Mouse (Mus musculus) left cerebral cortex, postnatal 4 days (tissue): ENCODE results near the gene Snrk. TPM values are rescaled to one million over a fixed set of nuclear protein-coding genes. Genes with fewer than 3 reads are reported as not detected.
"Not testable (repeated sequence)": the region's sequence is repeated elsewhere in the genome, so short reads cannot be mapped to it uniquely, and the experiment has no call there.

Experiments used
- DNase-seq: peaks from one replicate; pipeline ENCODE4 v3.0.0-alpha.2; 2022
- intact Hi-C: fragments of 180-260 bp; cut with DNase I; formaldehyde crosslinking; loops from one replicate; pipeline ENCODE4 v1.15.1; 2025
- total RNA-seq, 2 experiments: library from RNA; stranded (reverse); gene quantifications; 2 replicates each; pipeline ENCODE4 v1.2.3; 2021

The Snrk gene
- total RNA-seq, 2 experiments from 2014 or later = 109 to 120 TPM

GRCm38 (mm10) chr9:122139236-122139635, 22.2 kb downstream of the Snrk start:
- intact Hi-C loops = no loop called here
- no peak for DNase-seq

GRCm38 (mm10) chr9:122143219-122143618, 26.2 kb downstream of the Snrk start:
- intact Hi-C loops = no loop called here
- DNase-seq = no peak

GRCm38 (mm10) chr9:122144776-122145175, 27.7 kb downstream of the Snrk start:
- DNase-seq = no peak
- intact Hi-C loops = no loop called here

- no peak for DNase-seq
- intact Hi-C loops = no loop called here
Observed at GRCm38 (mm10) chr9:122145677-122146076, 28.6 kb downstream of the Snrk start.

- intact Hi-C loops = no loop called here
- DNase-seq = no peak
Observed at GRCm38 (mm10) chr9:122146124-122146870, 29.2 kb downstream of the Snrk start.

- intact Hi-C loops = no loop called here
- DNase-seq = no peak
Observed at GRCm38 (mm10) chr9:122148356-122148755, 31.3 kb downstream of the Snrk start.

- intact Hi-C loops = no loop called here
- DNase-seq = no peak
Observed at GRCm38 (mm10) chr9:122149997-122150826, 33.1 kb downstream of the Snrk start.

GRCm38 (mm10) chr9:122152063-122152462, 35.0 kb downstream of the Snrk start:
- intact Hi-C loops = no loop called here

GRCm38 (mm10) chr9:122152501-122152900, 35.4 kb downstream of the Snrk start:
- no peak for DNase-seq
- intact Hi-C loops = no loop called here

More at GRCm38 (mm10) chr9:122152063-122152462, 35.0 kb downstream of the Snrk start:
- no peak for DNase-seq

GRCm38 (mm10) chr9:122153436-122153835, 36.4 kb downstream of the Snrk start:
- intact Hi-C loops = no loop called here
- DNase-seq = no peak

- intact Hi-C loops = no loop called here
- DNase-seq = no peak
Observed at GRCm38 (mm10) chr9:122155193-122155592, 38.1 kb downstream of the Snrk start.

GRCm38 (mm10) chr9:122156389-122157078, 39.5 kb downstream of the Snrk start:
- intact Hi-C loops = no loop called here
- no peak for DNase-seq

GRCm38 (mm10) chr9:122157079-122157441, 40.0 kb downstream of the Snrk start:
- intact Hi-C loops = no loop called here
- no peak for DNase-seq

GRCm38 (mm10) chr9:122164535-122164934, 47.5 kb downstream of the Snrk start:
- no peak for DNase-seq
- intact Hi-C loops = no loop called here

GRCm38 (mm10) chr9:122167719-122168118, 50.7 kb downstream of the Snrk start:
- intact Hi-C loops, DNase-seq: not testable (repeated sequence)

GRCm38 (mm10) chr9:122169901-122170300, 52.8 kb downstream of the Snrk start:
- intact Hi-C loops = no loop called here
- DNase-seq = no peak

GRCm38 (mm10) chr9:122172612-122173186, 55.6 kb downstream of the Snrk start:
- no peak for DNase-seq
- intact Hi-C loops = no loop called here

GRCm38 (mm10) chr9:122173405-122174233, 56.6 kb downstream of the Snrk start:
- DNase-seq = peak; percentile 68
- intact Hi-C loops = no loop called here

- DNase-seq = no peak
- intact Hi-C loops = no loop called here
Observed at GRCm38 (mm10) chr9:122174723-122175122, 57.7 kb downstream of the Snrk start.
